Mouse (Mus musculus) mouse embryonic stem cell (cell line): ENCODE data around the gene Atp5b.
"Not testable (repeated sequence)": the region's sequence is repeated elsewhere in the genome, so short reads cannot be mapped to it uniquely, and the experiment has no call there.

Source experiments
- in situ Hi-C, 2 experiments: fragments of 300-500 bp; cut with MboI; formaldehyde crosslinking; loops; 1 replicate in 1 of 2; 3 replicates in 1 of 2; pipeline ENCODE4 v1.14.3; 2019 to 2020; ENCODE audit warnings: low sequenced_read_pairs in 2 of 2, low pct_unique_long_range_greater_than_20kb in 1 of 2, mixed read lengths in 1 of 2; ENCODE audit not compliant: unreplicated experiment in 1 of 2

Gene Atp5b

DNA sequence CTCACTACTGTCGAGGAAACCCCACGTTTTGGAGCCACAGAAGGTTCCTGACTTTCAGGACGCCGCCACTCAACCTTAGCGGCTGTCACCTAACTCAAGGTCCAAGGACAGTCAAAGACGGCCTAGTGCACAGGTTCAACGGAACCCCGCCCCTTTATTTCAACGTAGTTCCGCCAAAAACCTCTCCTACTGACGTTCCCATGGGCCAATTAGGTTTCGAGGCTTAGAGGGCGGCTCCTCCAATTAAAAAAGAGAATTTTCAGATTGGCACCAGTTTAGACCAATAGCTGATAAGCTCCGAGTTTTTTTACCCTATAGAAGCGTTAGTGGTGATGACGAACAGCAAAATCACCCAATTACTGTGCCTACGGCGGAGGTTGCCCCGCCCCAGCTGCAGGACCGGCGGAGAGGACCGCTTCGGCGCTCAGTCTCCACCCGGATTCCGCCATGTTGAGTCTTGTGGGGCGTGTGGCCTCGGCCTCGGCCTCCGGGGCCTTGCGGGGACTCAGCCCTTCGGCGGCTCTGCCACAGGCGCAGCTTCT is at the start of gene Atp5b:
Gene Atp5b (plus strand): TSS at position 394 of the 542 bp plus-strand sequence.
- in situ Hi-C loops: no loop called here

DNA sequence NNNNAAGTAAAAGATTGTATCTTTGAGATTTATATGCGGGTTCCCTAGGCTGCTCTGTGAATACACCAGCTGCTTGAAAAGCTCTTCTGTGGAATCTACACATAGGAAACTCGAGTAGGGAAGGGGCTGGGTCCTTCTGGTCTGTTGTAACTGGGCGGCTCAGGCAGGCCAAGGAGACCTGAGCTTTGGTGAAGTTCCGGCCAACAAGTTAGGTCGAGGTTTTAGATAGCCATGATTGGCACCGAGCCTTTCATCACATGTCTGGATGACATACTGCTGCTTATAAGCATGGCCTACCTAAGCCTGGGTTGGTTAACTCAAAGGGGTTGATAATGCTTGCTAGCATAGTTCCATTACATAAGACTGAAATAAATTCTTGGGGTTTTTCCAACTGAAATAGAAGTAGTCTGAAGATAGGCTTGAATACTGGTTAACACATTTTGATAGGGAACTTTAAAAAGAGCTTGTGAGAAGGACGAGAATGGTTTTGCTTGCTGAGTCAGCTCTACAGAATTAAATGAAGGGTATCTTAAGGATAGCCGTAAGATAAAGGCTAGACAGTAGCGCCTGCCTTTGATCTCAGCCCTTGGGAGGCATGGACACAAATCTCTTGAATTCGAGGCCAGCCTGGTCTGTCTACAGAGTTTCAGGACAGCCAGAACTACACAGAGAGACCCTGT is 46.2 kb upstream of the Atp5b start:
- in situ Hi-C loops: no loop called here

DNA sequence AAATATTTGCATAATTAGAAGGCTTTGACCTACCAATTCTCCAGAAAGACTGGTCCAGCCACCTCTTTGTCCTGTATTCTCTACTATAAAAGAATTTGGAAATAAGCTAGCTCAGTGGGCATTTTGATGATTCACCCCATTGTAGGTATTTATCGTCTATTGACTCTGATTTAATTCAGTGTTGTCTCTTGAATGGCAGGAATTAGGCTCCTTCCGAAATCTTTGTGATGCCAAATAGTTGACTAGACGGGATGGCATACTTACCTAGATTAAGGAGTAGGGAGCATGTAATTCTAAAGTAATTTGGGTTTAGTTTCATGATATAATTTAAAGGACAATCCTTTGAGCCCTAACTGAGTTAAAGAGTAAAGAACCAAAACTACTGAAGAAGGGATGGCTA is 45.2 kb upstream of the Atp5b start:
- in situ Hi-C loops: no loop called here

DNA sequence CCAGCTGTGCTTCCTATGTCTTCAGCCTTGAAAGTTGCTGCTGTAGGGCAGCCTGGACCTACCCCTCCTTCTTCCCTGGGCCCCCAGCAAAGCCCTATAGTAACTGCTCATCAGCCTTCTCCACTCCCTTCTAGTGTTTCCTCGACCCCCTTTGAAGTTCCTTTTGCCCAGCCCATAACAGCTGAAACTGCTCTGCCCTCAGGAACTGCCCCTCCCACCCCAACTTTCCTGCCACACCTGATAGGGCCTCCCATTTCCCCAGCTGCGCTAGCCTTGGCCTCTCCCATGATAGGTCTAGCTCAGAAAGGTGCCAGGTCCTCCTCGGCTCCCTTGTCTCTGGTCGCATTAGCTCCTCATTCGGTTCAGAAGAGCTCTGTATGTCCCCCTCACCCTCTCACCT is 43.9 kb upstream of the Atp5b start:
- in situ Hi-C loops: no loop called here

DNA sequence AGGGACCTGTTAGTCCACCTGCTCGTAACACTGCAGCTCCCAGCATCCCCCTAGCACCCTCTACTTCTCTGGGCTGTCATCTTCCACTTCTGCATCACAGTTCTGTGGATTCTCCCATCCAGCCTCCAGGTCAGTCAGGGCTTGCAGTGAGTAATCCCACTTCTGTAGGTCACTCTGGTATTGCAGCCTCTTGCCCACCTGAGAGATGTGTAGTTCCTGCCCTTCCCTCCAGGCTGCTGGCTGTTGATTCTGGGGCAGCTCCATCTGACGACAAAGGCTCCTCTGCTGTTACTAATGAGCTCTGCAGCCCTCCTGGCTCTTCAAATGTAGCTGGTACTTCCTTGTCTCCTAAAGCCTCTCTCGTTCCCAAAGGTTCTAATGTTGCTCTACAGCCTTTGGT is 43.2 kb upstream of the Atp5b start:
- in situ Hi-C loops: no loop called here

DNA sequence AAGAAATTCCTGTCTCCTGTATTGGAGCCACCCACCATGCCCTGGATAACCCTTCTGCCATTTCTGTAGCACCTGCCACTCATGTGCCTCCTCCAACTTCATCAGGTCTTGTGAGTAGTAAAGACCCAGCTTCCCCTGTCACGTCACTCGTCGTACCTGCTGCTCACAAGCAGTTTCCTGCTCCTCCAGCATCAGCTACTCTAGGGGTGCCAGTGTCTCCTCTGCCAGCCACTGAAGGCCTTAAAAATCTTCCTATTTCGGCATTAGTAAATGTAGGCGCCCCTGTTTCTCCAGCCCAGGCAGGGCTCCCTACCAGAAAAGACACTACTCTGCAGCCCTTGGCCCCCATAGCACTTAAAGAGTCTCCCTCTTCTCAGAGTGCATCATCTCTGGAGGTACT is 42.8 kb upstream of the Atp5b start:
- in situ Hi-C loops: no loop called here

DNA sequence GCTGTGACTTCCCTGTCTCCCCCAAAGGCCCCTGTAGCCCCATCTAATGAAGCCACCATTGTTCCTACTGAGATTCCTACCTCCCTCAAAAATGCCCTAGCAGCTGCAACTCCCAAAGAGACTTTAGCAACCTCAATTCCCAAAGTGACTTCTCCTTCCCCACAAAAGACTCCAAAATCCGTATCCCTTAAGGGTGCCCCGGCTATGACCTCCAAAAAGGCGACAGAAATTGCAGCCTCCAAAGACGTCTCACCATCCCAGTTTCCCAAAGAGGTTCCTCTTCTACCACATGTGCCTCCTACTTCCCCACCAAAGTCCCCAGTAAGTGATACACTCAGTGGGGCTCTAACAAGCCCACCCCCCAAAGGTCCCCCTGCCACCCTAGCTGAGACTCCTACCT is 41.4 kb upstream of the Atp5b start:
- in situ Hi-C loops: no loop called here

DNA sequence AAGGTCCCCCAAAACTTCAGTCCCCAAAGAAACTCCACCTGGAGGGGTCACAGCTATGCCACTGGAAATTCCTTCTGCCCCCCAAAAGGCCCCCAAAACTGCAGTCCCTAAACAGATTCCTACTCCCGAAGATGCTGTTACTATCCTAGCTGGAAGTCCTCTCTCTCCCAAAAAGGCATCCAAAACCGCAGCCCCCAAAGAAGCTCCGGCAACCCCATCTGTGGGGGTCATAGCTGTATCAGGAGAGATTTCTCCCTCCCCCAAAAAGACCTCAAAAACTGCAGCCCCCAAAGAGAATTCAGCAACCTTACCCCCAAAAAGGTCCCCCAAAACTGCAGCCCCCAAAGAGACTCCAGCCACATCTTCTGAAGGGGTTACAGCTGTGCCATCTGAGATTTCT is 40.6 kb upstream of the Atp5b start:
- in situ Hi-C loops: no loop called here

DNA sequence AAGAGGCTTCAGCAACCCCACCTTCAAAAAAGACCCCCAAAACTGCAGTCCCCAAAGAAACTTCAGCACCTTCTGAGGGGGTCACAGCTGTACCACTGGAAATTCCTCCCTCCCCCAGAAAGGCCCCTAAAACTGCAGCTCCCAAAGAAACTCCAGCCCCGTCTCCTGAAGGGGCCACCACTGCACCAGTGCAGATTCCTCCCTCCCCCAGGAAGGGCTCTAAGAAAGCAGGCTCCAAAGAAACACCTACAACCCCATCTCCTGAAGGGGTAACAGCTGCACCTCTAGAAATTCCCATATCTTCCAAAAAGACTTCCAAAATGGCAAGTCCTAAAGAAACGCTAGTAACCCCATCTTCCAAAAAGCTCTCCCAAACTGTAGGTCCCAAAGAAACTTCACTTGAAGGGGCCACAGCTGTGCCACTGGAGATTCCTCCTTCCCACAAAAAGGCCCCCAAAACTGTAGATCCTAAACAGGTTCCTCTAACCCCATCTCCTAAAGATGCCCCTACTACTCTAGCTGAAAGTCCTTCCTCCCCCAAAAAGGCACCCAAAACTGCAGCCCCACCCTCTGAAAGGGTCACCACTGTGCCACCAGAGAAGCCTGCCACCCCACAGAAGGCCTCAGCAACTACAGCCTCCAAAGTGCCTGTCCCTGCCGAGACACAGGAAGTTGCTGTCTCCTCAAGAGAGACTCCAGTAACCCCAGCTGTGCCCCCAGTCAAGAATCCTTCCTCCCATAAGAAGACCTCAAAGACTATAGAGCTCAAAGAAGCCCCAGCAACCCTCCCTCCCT is 39.8 kb upstream of the Atp5b start:
- in situ Hi-C loops: no loop called here

DNA sequence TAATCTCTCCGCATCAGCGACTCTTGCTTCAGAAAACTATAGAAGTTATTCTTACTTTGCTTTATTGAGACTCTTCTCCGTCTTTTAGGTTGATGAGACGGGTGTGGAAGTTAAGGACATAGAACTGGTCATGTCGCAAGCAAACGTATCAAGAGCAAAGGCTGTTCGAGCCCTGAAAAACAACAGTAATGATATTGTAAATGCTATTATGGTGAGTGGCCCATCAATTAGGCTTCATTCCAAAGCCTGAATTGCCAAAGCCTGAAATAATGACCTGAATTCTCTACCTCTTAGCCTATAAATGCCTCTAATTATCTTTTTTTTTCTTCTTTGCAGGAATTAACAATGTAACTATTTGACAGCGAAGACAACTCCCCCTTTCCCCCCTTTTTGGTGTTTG is 34.9 kb upstream of the Atp5b start:
- in situ Hi-C loops: no loop called here

DNA sequence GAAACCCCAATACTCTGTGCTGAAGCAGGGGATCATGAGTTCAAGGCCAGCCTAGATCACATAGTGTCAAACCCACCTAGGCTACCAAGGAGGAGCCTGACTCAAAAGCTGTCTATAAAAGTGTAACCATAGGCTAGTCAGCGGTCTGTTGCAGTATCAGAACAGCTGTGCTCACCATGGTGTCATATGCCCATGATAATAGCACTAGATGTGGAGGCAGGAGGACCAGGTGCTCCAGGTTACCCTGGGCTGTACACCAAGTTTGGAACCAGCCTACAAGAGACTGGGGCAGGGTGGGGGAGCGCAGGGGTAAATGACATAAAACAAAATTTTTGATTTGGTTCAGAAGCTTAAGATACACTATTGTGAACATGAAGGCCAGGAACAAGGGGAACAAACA is 33.3 kb upstream of the Atp5b start:
- in situ Hi-C loops: no loop called here

DNA sequence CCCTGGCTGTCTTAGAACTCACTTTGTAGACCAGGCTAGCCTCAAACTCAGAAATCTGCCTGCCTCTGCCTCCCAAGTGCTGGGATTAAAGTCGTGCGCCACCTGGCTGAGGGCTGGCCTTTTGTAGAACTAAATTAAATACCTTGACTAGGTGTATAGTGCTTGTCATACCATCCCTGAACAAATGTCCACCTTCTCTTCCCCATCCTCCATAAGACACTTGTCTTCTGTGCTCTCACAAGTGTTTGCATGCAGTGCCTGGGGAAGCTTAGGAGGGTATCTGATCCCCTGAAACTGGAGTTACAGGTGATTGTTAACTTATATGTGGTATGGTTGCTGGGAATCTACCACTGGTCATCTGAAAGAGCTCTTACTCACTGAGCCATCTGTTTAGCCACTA is 32.7 kb upstream of the Atp5b start:
- in situ Hi-C loops: no loop called here

DNA sequence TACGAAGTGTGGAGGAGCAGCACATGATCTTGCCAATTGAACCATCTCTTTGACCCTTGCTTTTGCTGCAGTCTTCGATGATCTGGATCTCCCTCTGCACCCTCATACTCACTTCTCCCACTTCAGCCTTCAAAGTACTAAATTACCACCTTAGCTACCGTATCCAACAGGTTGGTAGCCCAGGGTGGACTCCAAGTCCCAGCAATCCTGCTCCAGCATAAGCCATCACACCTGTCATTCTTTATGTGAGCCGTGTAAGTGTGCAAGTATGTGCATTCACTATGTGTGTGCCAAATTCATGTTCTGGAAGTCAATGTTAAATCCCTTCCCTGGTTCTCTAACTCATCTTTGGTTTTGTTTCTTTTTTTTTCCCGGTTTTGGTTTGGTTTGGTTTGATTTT is 31.5 kb upstream of the Atp5b start:
- in situ Hi-C loops: no loop called here

DNA sequence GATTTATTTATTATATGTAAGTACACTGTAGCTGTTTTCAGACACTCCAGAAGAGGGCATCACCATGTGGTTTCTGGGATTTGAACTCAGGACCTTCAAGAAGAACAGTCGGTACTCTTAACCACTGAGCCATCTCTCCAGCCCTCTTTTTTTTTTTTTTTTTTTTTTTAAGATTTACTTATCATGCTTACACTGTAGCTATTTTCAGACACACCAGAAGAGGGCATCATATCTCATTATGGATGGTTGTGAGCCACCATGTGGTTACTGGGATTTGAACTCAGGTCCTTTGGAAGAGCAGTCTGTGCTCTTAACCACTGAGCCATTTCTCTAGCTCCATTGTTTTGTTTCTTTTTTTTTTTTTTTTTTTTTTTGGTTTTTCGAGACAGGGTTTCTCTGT is 30.9 kb upstream of the Atp5b start:
- in situ Hi-C loops: not testable (repeated sequence)

DNA sequence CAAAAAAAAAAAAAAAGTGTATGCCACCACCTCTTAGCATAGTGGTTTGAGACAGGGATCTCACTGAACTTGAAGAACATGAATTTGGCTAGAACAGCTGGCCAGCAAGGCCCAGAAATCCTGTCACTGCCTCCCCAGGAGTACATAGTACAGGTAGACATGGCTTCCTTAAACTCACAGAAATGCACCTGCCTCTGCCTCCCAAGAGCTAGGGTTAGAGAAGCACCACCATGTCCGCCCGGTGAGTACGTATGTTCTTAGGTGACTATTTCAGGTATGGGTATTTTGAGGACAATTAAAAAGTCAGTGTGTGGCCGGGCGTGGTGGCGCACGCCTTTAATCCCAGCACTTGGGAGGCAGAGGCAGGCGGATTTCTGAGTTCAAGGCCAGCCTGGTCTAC is 30.1 kb upstream of the Atp5b start:
- in situ Hi-C loops: no loop called here

DNA sequence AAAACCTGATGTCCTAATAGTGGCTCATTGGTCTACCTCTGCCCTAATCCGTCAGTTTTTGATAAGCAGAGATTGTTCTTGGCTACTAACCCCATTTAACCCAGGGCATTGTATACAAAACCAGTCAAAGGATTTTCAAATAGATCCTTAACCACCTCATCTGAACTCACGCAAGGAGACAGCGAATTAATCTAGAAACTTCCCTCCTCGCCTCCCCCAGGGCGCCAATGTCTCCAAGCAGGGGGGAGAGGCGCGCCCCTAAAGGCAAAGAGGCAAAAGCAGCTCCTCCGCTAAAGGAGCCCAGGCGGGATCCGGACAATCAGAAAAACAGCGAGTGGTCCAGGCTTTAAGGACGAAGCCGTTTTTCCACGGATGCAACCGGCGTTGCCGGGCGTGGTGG is 24.9 kb upstream of the Atp5b start:
- in situ Hi-C loops: no loop called here

DNA sequence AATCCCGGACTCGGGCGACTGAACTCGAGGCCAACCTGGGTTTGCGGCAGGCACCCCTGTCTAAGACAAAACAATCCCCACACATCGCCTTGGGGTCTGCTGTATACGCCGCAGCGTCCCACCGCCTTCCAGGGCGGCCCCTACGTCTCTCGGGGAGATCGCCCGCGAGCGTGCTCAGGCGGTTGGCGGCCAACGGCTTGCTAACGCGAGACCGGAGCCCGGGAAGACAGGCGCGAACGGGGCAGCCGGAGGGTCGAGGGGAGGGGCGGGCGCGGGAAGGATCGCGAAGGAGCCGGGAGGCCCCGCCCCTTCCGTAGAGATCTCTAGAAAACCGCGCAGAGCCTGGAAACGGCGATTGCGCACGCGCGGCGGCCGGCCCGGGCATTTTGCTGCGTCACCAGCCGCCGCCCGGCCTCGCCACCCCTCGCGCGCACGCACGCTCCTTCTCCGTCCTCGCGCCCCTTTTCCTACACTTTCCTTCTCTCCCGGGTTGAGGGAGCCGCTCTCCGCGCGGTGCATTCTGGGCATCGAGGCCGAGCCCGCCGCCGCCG is 24.4 kb upstream of the Atp5b start, which contains the start of gene Ptges3:
Gene Ptges3 (plus strand): TSS at position 354 of the 551 bp plus-strand sequence.
- in situ Hi-C loops: no loop called here

DNA sequence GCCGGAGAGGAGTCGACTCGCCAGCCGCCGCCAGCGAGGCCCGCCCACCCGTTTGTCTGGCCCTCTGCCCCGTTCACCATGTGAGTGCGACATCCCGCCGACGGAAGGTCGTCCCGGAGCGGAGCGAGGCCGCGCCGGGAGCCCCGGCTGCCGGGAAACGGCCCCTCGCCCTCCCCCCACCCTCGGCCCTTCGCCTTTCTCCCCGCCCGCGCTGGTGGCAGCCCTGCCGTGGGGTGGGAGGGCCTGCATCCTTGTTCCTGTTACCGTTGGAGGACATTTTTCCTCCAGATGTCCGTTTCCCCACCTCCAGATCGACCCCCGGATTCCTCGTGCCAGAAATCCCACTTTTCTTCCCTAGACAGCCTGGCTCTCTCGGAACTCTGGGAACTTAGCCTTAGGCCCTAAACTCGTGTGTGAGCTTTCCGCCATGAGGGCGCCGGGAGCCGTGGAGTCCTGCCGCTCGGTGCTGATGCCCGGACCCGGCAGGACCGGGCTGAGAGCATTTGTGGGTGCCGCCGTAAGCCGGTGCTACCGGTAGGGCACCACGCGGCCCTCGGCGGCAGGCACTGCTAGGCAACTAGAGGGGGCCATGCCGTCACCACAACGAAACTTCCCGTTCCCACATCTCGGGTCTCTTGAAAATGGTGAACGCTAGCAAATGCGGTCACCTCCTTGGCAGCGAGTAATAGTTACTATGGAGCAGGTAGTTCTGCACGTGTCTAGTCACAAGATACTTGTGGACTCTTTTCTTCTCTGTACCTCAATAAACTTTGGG is 23.7 kb upstream of the Atp5b start:
- in situ Hi-C loops: no loop called here

DNA sequence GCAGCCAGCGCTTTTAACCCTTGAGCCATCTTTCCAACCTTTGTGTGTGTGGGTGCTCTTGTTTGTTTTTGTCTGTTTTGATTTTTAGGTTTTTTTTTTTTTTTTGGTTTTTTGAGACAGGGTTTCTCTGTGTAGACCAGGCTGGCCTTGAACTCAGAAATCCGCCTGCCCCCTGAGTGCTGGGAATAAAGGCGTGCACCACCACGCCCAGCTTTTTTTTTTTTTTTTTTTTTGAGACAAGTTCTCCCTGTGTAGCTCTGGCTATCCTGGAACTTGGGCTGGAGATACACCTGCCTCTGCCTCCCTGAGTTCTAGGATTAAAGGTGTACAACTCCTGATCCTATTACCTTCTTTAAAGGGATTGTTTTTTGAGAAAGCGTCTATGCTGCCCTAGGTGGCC is 22.0 kb upstream of the Atp5b start:
- in situ Hi-C loops: no loop called here
